Mouse (Mus musculus) intestine, embryonic 16.5 days (tissue): ENCODE results near the gene Mex3b. TPM values are rescaled to one million over a fixed set of nuclear protein-coding genes. Genes with fewer than 3 reads are reported as not detected.

ENCODE experiments used
- ATAC-seq: fragments of 200-750 bp; cut with Nextera tagmentation; 2 replicates; pipeline ENCODE4 v1.8.0; 2017; ENCODE audit warnings: moderate TSS enrichment, moderate library complexity
- H3K27ac ChIP-seq: fragments of 300-500 bp; sonication (generic); 2 replicates; pipeline ENCODE4 v1.5.1; 2014; ENCODE audit warnings: mild to moderate bottlenecking, low read length
- H3K27me3 ChIP-seq: fragments of 300-500 bp; sonication (generic); replicated peaks from 2 replicates; pipeline ENCODE4 v1.6.1; 2014; ENCODE audit warnings: low read length, control low read depth, mixed read lengths; ENCODE audit not compliant: control insufficient read depth, insufficient read depth
- H3K36me3 ChIP-seq: fragments of 300-500 bp; sonication (generic); 2 replicates; pipeline ENCODE4 v1.6.1; 2014; ENCODE audit warnings: low read length, control low read depth; ENCODE audit not compliant: control insufficient read depth, insufficient read depth
- H3K4me1 ChIP-seq: fragments of 300-500 bp; sonication (generic); 2 replicates; pipeline ENCODE4 v1.6.1; 2014; ENCODE audit warnings: low read length, control low read depth, mixed read lengths; ENCODE audit not compliant: control insufficient read depth, insufficient read depth
- H3K4me2 ChIP-seq: fragments of 300-500 bp; sonication (generic); 2 replicates; pipeline ENCODE4 v1.6.1; 2014; ENCODE audit warnings: low read depth, low read length, control low read depth
- H3K4me3 ChIP-seq: fragments of 300-500 bp; sonication (generic); 2 replicates; pipeline ENCODE4 v1.5.1; 2014; ENCODE audit warnings: mild to moderate bottlenecking, low read length
- H3K9ac ChIP-seq: fragments of 300-500 bp; sonication (generic); 2 replicates; pipeline ENCODE4 v1.6.1; 2014; ENCODE audit warnings: low read depth, low read length
- H3K9me3 ChIP-seq: fragments of 300-500 bp; sonication (generic); 2 replicates; pipeline ENCODE4 v1.6.1; 2016; ENCODE audit warnings: low read length, control low read depth; ENCODE audit not compliant: control insufficient read depth
- WGBS: fragments of 180-500 bp; shearing (Covaris S2); extraction: QIAGEN DNeasy Blood & Tissue Kit; methylation state at CpG from one replicate; pipeline ENCODE4 v1.1.7; 2014; 5-methylcytosine and 5-hydroxymethylcytosine counted together
- polyA plus RNA-seq: library from polyadenylated mRNA; unstranded; fragments of >200 nt; fragmentation: Nextera tagmentation; extraction: Ambion mirVana; gene quantifications from 2 replicates; pipeline ENCODE4 v1.2.1, GENCODE M21; 2015

Mex3b gene
- polyA plus RNA-seq, 1 experiment from 2014 or later, result 4.8 TPM

DNA sequence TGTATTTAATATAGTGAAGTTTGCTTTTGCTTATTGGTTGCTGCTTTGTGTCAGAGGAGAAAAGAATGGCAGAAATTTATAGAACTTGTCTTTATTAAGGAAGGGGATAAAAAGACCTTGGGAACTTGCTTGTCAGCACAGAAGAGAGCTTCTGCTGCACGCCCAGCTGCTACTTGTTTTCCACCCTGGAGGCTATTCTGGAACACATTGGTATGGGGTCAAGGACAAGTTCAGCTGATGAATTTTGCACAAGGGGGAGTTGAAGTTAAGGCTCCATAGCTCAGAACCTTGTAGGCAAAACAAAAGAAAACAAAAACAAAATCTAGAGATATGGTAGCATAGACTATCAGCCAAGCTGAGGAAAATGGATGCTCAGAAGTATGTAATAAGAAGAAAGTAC lies 39.9 kb downstream of the Mex3b start:
- Histone ChIP-seq H3K27ac (no peak overlapping the region), H3K4me3 (no peak overlapping the region), H3K9me3 (no peaks in the 10 kb centered on the region), H3K4me1 (no peaks in the 10 kb centered on the region), H3K27me3 (no peaks in the 10 kb centered on the region), H3K36me3 (no peaks in the 10 kb centered on the region), H3K9ac (no peak overlapping the region), H3K4me2 (no peak overlapping the region)
- ATAC-seq, result no peak
- 84% methylated on average over 1 of the region's 1 CpGs for WGBS

- H3K27me3 ChIP-seq, result no peaks in the 10 kb centered on the region
- no peak overlapping the region for H3K4me2 ChIP-seq
- 70% methylated on average over 10 of the region's 10 CpGs for WGBS
- no peak overlapping the region for H3K4me3 ChIP-seq
- no peak for ATAC-seq
- H3K27ac ChIP-seq, result no peak overlapping the region
- no peaks in the 10 kb centered on the region for H3K4me1 ChIP-seq
- no peaks in the 10 kb centered on the region for H3K9me3 ChIP-seq
- no peak overlapping the region for H3K9ac ChIP-seq
- no peaks in the 10 kb centered on the region for H3K36me3 ChIP-seq
These were observed 43.6 kb downstream of the Mex3b start for GRCm38 (mm10) chr7:82910536-82911384.

DNA sequence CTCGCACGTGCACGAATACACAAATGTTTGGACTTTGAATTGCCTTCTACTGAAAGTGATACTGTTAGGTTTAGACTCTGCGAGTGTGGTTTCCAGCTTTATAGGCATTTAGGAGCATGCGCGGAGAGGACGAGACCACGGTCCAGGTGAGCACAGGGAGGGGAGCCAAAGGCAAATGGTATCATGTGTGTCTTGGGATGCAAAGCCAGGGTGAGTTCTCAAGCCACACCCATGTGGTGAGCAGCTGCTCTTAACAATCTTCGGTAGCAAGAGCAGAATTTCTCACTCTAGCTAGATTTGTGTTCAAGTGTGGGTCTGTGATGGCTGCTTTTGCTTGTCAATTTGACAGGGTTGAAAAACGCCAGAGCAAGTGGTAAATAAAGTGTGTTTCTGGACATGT lies 44.4 kb downstream of the Mex3b start:
- 86% methylated on average over 10 of the region's 10 CpGs for WGBS
- Histone ChIP-seq H3K4me2 (no peak overlapping the region), H3K36me3 (no peaks in the 10 kb centered on the region), H3K9me3 (no peaks in the 10 kb centered on the region), H3K4me1 (no peaks in the 10 kb centered on the region), H3K27me3 (no peaks in the 10 kb centered on the region), H3K9ac (no peak overlapping the region), H3K27ac (no peak overlapping the region), H3K4me3 (no peak overlapping the region)
- no peak for ATAC-seq

DNA sequence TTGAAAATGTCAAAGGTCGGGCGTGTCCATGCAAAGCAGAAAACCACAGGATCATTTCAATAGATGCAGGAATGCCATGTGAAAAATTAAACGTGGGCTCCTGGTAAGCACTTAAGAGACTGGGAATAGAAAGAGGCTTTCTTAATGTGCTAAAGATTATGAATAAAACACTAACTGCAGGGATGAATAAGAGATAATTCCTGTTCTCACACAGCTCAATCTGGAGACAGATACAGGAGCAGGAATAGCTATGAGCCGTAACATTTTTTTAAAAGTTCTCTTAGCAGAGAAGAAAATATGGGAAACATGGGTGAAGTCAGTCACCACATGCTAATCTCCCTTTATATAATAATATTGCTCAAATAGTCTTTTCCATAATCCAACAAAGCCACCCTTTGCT lies 47.2 kb downstream of the Mex3b start:
- Histone ChIP-seq H3K36me3 (no peaks in the 10 kb centered on the region), H3K27ac (no peak overlapping the region), H3K9me3 (no peaks in the 10 kb centered on the region), H3K4me1 (no peaks in the 10 kb centered on the region), H3K9ac (no peak overlapping the region), H3K4me2 (no peak overlapping the region), H3K4me3 (no peak overlapping the region), H3K27me3 (no peaks in the 10 kb centered on the region)
- ATAC-seq, result no peak
- 81% methylated on average over 4 of the region's 4 CpGs for WGBS

Other genes with a start within 250 kb of the Mex3b start
- gene Saxo2, start 218.8 kb upstream of the Mex3b start, polyA plus RNA-seq, result 2.3 and 3.7 TPM in 2 replicates
- gene Efl1, start 218.7 kb upstream of the Mex3b start, polyA plus RNA-seq, result 25.8 and 28.1 TPM in 2 replicates